Mouse (Mus musculus) right cerebral cortex, postnatal 36 days (tissue): ENCODE results near the gene Dhrs3.

ENCODE experiments used
- DNase-seq, 2 experiments: peaks; one replicate each; pipeline ENCODE4 v3.0.0; 2022; ENCODE audit warnings: low spot score in 2 of 2, mixed read lengths in 1 of 2

Gene Dhrs3

DNA sequence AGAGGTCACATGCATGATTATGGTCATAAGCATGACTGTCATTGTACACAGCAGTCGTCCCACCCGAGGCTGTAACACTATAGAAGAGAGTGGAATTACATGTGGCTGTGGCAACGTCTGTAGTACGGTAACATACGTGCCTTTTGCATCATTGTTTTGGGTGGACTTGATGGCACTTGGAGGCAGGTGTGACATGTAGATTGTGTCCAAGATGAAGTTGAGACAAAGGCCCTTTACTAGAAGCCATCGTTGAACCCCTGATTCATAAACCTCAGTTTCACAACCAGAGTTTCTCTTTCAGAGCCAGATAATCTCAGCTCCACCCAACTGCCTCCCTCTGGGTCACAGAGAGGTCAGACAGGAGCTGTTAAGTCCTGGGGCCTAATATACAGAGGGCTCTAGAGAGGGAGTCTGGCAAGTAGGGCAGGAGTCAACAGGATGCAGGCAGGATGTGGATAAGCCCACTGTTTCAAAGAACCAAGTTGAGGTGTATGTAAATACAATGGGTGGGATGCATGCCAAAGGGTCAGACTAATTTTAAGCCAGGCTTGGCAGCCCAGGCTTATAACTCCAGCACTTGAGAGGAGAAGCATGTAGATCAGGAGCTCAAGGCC is 5.5 kb downstream of the Dhrs3 start:
- DNase-seq, result no peak

GRCm38 (mm10) chr4:144898737-144899136 is 6.1 kb downstream of the Dhrs3 start:
- DNase-seq, result no peak

DNA sequence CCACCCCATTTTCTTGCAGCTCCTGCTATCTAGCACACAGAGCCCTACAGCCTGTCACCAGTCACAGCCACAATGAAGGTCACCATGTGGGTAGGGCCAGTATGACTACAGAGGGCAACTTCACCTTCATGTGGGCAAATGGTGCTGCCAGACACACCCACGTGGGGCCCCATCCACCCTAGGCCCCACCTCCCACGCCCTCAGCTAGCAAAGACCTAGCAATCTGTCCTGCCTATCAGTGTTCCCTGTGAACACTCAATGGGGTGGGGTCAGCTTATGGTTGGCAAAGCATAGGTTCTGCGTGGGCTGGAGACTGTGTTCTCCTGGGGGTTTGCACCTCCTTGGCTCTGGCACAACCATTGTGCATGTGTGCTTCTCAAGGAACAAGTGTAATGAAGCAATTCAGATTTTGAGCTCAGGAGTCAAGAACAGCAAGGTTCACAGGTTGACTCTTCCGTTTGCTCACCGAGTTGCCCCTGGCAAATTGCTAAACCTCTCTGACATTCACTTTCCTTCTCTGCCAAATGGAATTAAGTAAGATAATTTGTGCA is 9.0 kb downstream of the Dhrs3 start:
- no peak for DNase-seq

DNA sequence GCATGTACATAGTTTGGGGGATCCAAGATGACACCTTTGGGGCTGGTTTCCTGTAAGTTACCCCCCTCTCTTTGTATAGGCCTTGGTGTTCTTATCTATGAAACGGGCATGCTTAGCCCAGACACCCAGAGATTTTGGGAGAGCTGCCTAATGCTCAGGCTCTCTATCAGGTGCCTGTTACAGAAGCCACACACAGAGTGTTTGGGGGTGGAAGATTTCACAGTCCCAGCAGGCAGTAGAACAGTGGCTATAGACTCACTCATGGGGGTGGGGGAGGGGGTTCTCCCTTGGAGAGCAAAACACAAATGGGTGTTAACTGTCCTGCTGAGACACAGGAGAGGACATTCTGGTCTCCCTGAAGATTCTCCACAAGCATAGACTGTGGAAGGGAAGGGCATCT is 10.5 kb downstream of the Dhrs3 start:
- no peak for DNase-seq

- DNase-seq, result no peak
Measured at GRCm38 (mm10) chr4:144903932-144904331, 11.3 kb downstream of the Dhrs3 start.

- DNase-seq, result no peak
Measured at GRCm38 (mm10) chr4:144905128-144905527, 12.5 kb downstream of the Dhrs3 start.

DNA sequence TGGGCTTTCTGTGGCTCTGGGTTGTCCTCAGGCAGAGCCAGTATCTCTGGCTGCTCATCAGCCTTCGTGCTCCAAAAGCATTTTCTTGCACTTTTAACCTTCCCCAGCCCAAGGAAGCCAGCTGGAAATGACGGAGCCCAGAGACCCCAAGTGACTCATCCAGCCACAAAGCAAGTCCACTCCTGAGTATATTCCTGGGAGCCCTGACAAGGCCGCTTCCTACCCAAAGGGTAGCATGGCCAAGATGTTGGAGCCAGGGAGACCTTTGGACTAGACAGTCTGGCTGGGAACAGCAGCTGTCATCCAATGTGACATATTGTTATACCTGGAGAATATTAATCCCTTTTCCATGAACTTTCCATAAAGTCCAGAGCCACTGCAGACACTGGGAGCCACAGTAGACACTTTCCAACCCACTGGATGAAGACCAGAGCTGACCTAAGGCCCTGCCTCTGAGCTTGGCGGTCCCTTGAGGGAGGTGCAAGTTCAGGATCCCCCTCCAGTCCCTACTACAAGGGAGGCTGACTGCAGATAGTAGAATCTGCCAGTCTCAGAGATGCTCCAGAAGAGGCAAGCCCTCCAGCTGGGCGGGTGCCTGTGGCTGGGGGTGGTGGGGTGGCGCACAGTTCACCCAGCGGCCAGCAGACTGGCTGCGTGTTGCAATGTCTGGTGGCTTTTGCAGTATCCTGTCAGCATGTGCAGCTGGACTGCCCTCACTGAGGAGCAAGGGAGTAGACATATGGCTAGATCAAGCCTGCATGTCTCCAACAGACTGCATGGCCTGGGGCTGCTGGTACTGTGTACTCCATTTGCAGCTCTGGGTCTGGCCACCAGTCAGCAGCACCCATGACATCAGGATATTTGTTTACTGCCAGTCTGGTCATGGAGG is 13.6 kb downstream of the Dhrs3 start:
- DNase-seq, result no peak

GRCm38 (mm10) chr4:144906978-144907703 is 14.5 kb downstream of the Dhrs3 start:
- no peak for DNase-seq

DNA sequence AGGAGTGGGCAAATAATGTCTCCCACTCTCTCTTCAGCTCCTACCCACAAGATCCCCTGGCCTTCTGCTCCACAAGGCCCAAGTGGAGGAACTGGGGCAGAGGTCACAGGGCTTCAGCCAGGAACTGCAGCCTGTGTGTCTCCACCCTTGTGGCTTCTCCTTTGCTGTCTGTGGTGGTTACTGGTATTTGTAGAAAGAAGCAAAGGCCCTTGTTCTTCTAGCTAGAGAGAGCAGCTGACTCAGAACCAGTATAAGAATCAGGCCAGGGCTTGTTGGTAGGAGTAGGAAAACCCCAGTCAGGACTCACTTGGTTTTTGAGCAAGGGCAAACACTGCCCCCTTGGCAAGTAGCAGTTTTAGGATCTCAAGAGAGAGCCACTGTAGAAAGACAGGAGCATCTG is 16.2 kb downstream of the Dhrs3 start:
- no peak for DNase-seq

DNA sequence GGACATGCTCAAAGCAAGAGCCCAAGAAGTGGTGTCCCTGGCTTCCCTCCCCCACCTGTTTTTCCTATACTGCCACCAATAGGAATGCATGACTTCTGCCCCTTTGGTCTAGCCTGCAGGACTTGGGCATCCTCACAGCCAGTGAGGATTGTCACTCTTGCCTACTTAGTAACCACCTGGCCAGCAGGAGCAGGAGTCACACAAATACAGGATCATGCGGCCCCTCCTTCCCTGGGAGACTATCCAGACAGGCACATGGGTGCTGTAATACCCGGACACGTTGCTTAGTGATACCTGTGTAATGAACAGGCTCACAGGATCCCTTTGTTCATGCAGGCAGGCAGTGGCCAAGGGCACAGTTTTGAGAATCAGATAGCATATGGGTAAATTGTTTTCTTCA is 17.7 kb downstream of the Dhrs3 start:
- no peak for DNase-seq

- DNase-seq, result no peak
Measured at GRCm38 (mm10) chr4:144913298-144914152, 20.9 kb downstream of the Dhrs3 start.

- no peak for DNase-seq
Measured at GRCm38 (mm10) chr4:144916520-144916919, 23.9 kb downstream of the Dhrs3 start.

- DNase-seq, result no peak
Measured at GRCm38 (mm10) chr4:144917101-144917500, 24.5 kb downstream of the Dhrs3 start.

DNA sequence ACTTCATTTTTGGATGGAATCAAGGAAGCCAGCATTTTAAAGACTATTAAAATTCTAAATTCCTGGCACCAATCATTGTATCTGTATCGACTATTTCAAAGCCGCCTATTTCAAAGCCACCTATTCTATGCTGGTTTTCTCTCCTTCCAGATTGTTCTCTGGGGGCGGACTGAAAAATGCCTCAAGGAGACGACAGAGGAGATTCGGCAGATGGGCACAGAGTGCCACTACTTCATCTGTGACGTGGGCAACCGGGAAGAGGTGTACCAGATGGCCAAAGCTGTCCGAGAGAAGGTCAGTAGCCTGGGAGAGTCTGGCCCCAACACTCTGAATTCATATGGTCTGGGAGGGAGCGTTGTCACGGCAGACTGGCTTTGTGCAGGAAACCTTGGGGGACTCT is 25.9 kb downstream of the Dhrs3 start:
- no peak for DNase-seq

DNA sequence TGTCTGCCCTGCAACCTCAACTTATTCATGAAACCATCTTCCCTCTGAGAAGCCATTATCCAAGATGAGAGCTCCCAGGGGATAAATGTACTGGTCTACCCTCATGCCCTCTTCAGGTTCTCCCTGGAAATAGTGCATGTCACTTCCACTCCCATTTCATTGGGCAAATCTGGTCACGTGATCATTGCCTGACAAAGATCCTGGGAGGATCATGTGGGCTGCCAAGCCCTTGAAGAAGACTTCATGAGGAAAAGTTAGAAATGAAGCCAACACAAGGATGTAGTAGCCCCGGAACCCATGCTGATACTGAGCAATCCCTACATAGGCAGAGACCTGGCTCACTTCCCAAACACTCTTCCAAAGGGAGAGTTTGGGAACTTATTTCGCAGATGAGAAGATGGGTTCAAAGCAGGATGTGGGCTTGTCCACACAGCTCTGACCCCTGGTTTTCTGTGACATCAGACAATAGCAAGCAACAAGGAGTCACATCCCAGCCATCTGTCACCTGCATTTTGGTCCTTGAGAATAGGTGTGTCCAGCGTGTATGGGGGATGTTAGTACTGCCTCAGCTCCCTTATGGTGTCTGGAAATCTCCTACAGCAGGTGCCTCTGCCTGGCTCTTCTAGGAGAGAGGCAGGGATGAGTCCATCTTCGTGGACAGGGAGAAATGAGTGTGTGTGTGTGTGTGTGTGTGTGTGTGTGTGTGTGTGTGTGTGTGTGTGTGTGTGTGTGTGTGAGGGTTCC is 36.2 kb downstream of the Dhrs3 start:
- no peak for DNase-seq

DNA sequence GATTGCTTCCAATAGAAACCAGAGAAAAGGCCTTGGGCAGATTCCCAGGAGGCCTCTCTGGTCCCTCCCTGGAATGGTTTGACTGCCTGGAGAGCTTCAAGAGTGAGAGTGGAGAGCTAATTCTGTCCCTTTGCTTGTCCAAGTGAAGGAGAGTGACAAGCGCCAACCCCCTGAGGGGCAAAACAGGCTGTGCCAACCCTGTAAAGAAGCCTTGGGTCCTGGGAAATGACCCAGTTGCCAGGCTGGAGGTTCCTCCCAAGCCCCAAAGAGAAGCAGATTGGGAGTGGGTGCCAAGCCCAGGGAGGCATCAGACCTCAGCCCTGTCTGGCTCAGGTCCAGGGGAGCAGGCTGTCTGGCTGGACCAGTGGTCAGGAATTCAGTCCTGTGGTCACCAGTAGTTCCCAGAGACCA is 37.2 kb downstream of the Dhrs3 start:
- peak; percentile 47 to 60 for DNase-seq

GRCm38 (mm10) chr4:144930366-144930765 is 37.7 kb downstream of the Dhrs3 start:
- peak in 1 of 2 experiments; percentile 20 for DNase-seq

DNA sequence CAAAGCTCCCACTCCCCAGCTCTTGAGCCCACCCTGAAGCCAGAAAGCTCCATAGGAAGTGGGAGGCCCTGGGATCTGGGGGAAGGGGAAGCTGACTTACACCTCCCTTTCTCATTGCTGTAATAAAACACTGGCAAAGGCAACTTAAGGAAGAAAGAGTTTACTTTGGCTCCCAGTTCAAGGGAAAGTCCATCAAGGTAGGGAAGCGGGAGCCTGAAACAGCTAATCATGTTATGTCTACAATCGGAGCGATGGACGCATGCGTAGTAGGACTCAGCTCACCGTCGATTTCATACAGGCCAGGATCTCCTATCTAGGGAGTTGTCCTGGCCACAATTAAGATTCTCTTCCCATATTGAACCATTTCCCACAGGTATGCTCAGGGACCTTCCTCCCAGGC is 38.5 kb downstream of the Dhrs3 start:
- no peak for DNase-seq

DNA sequence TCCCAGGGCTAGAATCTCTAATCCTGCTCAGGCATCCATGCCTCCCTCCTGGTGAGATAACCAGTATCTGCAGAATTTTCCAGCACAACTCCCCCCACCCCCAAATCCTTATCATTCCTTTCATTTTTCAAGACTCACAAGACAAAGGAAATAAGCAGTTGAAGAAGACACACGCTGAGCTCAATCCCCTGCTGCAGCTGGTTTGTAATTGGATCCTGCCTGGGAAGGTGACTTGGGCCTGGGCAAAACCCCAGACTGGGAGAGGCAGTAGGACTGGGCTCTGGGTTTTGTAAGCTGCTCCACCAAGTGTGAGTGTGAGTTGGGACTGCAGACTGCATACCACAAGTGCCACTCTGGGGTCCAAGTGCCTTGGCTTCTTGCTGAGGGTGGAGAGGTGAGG is 41.9 kb downstream of the Dhrs3 start:
- no peak for DNase-seq

- no peak for DNase-seq
Measured at GRCm38 (mm10) chr4:144936563-144937154, 44.0 kb downstream of the Dhrs3 start.
